Mouse (Mus musculus): ENCODE data around the gene Rpl37.

The Rpl37 gene

DNA sequence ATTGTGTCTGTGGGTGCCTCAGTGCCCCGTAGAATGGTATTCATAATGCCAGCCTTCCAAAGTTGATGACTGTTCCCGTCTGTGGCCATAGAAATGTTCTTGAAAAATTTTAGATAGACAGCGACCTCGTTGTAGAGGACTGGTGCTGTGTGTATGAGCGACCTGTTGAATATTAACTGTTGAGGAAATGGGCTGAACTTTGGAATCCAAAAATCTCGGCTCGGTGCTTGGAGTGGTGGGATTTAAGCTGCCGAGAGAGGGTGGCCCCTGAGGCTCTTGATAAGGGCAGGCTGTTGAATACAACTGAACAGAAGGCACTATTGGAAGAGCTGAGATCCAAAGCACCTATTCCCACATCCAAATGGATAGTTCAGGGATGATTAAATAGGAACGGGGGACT, 38.2 kb downstream of the Rpl37 start:
- no peak for DNase-seq (ENCODE audit: low read depth)

DNA sequence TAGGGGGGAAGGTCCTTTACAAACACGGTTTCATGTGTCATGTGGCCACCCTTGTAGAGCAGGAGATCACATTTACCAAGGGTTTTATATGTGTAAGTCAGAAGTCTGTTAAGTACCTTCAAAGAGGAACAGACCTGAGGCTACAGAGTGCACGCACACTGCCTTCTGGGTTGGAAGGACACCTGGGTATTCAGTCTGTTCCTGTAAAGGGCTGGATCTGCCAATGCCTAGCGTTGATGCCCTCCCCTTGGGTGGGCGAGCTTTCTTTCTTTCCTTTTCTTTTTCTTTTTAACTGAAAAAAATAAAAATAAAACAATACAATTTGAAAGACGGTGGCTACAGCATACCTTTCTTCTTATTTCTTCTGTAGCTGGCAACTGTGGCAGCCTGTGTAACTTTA, 38.6 kb downstream of the Rpl37 start:
- no peak for DNase-seq (ENCODE audit: low read depth)

DNA sequence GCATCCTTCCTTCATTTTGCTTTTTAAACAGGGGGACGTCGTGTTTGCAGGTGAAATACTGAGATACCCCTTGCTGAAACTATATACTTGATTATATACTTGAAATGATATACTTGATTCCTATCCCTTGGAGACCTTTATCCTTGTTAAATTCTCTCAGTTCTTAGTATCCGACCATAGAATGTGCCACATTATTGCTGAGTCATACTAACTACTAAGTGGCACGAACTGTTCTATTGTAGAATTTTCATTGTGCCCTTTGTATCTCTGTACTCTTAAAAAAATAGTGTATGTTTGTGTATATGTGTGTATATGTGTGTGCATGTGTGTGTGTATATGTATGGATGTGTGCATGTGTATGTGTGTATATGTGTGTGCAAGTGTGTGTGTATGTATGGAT, 39.9 kb downstream of the Rpl37 start:
- no peak for DNase-seq (ENCODE audit: low read depth)

DNA sequence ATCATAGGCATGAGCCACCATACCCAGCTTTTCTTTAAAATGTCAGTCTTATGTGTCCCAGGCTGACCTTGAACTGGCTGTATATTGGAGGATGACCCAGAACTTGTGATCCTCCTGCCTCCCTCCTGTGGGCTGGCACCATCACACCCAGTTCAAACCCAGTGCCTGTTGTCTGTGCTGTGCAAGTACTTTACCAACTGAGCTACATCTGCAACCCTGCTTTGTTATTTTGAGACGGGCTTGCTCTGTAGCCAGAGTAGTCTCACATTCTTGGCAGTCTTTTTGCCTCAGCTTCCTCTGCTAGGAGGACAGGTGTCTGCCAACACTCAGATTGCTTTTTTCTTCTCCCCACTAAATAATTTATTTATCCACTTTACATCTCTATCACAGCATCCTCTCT, 40.9 kb downstream of the Rpl37 start:
- DNase-seq (ENCODE audit: low read depth): no peak

DNA sequence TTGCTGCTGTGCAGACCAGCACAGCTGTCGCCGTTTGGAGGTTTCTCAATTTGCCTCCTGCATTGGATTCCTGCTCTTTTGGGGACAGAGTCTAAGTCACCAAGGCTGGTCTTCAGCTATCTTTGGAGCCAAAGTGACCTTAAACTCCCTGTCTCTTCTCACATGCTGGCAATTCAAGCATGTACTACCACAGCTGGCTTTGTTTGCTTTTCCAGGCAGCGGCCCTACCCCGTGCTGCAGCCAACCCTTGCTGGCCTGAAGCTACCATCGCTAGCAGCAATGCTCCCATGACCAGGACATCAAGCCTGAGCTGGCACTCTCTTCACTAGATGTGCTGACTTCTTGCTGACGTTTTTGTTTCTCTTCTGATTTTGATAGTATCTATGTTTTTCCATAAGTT, 42.4 kb downstream of the Rpl37 start:
- no peak for DNase-seq (ENCODE audit: low read depth)

DNA sequence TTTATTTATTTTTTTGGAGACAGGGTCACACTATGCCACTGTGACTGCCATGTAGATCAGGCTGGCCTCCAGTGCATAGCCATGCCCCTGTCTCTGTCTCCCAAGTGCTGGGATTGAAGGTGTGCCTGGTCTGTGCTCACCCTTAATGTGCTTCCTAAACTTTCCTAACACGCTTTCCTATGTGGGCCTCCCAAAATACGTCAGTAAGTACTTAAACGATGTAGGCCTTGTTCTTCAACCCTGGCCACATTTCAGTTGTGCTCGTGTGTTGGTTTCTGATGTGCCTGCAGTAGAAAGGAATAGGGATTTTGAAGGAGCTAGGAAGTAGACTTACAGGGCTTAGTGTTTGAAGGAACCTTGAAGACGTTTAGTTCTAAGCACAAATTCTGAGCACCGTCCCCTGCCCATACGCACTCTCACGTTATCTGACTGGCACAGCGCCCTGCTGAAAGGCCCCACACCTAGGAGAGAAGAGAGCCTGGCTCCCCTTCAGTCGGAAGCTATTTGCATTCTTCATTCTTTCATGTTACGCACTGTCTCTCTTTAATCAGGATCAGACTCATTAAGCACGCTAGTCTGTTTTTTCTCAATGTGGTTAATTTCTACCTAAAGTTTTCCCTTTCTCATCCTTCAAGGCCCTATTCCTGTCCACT, 48.8 kb downstream of the Rpl37 start:
- DNase-seq (ENCODE audit: low read depth): no peak

All from c-Kit-positive CD71-positive TER-119-negative erythroid progenitor cells, embryonic 14.5 days (primary cell).